Mouse (Mus musculus): ENCODE measurements at regions not wholly inside any gene's neighbourhood (a gene's known extent, or its start where the extent isn't known, plus 50 kb on each side); places are given as distances from the start of the nearest gene placed in this dataset.

GRCm38 (mm10) chr3:140619885-140620284, 592.3 kb downstream of the Pdha2 start:
- DNase-seq, result no peak

All from retina, postnatal 1 day (tissue).